Mouse (Mus musculus) testis, adult 2 months (tissue): ENCODE data around the gene Atp4b.

Experiments used
- CTCF ChIP-seq: fragments of 200-500 bp; IDR thresholded peaks from 2 replicates; pipeline ENCODE4 v1.5.1; 2012; ENCODE audit warnings: low read depth, mild to moderate bottlenecking, inconsistent platforms, low read length, moderate library complexity; ENCODE audit not compliant: control insufficient read depth, insufficient read depth, insufficient replicate concordance
- POLR2A ChIP-seq: fragments of 200-500 bp; IDR thresholded peaks from 2 replicates; pipeline ENCODE4 v1.6.1; 2012; ENCODE audit warnings: low read depth, mild to moderate bottlenecking, inconsistent platforms, low read length, moderate library complexity; ENCODE audit not compliant: control insufficient read depth

- no peak for TF ChIP-seq CTCF
- TF ChIP-seq POLR2A, result no peak
These were observed 7.9 kb downstream of the Atp4b start for GRCm38 (mm10) chr8:13388744-13389143.
